Mouse (Mus musculus): ENCODE results near the gene Armh3. TPM values are rescaled to one million over a fixed set of nuclear protein-coding genes. Genes with fewer than 3 reads are reported as not detected.

The Armh3 gene
- polyA plus RNA-seq, 1 experiment from 2014 or later, result 20.1 TPM

DNA sequence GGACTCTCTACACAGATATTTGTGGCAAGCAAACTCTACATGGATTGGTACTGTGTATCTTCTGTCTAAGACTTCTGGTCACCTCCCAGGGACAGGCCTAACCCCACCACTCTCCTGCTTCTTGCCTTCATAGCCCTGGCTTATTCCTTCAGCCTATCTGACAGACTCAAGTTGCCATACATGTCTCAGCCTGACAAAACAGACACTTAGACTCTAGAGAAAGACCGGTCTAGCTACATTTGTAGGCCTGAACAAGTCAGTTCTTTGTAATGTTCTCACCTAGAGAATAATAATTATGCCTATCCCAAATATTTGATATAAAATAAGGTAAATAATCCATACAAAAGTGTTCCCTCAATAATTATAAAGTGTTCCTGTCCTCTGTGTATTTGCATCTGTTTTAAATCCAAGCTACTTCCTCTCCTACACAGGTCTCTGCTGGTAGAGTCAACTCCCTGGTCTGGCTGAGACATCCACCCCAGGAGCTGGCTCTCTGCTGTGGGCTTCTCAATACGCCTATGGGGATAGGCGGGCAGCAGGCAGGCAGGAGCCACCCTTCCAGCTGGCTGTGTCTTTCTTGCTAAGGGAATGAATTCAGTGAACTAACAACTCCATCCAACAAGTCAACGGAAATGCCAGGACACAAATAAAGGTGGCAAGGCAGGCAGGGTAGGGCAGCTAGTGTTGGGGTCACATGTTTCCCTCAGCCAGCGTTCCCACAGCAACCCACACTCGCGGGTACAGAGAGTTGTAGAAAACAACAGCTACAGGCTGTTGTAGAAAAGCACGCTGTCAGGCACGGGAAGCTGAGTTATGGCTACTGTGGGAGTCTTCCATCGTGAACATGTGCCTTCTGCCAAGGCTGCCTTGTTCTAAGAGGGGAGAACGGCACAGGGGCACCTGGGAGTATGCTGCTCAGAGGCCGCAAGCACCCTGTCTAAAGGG is 161.0 kb downstream of the Armh3 start:
- no peaks in the 10 kb centered on the region for H3K4me1 ChIP-seq
- no peaks in the 10 kb centered on the region for H3K36me3 ChIP-seq
- WGBS, result 81% methylated on average over 12 of the region's 12 CpGs
- H3K27ac ChIP-seq, result no peak overlapping the region
- no peaks in the 10 kb centered on the region for H3K27me3 ChIP-seq (ENCODE audit: low read depth, poor library complexity, severe bottlenecking)
- H3K9me3 ChIP-seq (replicated peaks), result no peaks in the 10 kb centered on the region
- no peak for DNase-seq (ENCODE audit: low spot score)
- no peak overlapping the region for H3K4me3 ChIP-seq

DNA sequence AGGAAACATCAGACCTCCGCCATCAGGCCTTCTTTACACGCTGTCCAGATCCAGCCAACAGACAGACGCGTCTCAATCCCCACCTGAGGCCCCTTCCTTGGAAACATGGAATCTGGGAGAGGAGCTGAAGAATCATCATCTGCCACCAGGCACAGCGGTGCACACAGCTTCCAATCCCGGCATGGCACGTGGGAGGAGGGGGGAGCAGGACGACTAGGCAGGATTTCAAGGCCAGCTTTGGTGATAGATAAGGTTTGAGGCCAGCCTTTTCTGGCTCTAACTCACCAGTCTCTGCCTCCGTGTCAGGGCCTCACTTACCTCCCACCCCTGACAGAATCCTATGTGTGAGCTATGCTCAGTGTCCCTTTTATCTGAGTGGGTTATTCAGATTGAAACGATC is 162.8 kb downstream of the Armh3 start:
- no peaks in the 10 kb centered on the region for H3K36me3 ChIP-seq
- DNase-seq (ENCODE audit: low spot score), result no peak
- no peaks in the 10 kb centered on the region for H3K27me3 ChIP-seq (ENCODE audit: low read depth, poor library complexity, severe bottlenecking)
- no peak overlapping the region for H3K4me3 ChIP-seq
- H3K9me3 ChIP-seq (replicated peaks), result no peaks in the 10 kb centered on the region
- no peak overlapping the region for H3K27ac ChIP-seq
- H3K4me1 ChIP-seq, result no peaks in the 10 kb centered on the region
- WGBS, result 86% methylated on average over 10 of the region's 10 CpGs

DNA sequence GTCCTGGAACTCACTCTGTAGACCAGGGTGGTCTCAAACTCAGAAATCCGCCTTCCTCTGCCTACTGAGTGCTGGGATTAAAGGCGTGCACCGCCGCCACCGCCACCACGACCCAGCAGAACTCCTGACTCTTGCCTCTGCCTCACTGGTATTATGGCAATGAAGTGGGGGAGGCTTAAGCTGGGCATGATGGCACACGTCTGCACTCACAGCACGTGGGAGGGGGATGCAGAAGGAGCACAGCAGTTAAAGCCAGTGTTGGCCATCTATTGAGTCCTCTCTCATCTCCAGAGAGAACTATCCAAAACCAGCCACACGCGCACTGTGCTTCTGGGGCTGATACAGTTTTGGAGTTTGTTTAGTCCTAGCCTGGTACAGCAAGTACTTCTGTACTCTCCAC is 164.6 kb downstream of the Armh3 start:
- Histone ChIP-seq H3K36me3 (no peaks in the 10 kb centered on the region), H3K27me3 (ENCODE audit: low read depth, poor library complexity, severe bottlenecking) (no peaks in the 10 kb centered on the region), H3K9me3 (replicated peaks) (no peaks in the 10 kb centered on the region), H3K4me3 (no peak overlapping the region), H3K27ac (no peak overlapping the region), H3K4me1 (no peaks in the 10 kb centered on the region)
- WGBS, result 82% methylated on average over 10 of the region's 10 CpGs
- no peak for DNase-seq (ENCODE audit: low spot score)

DNA sequence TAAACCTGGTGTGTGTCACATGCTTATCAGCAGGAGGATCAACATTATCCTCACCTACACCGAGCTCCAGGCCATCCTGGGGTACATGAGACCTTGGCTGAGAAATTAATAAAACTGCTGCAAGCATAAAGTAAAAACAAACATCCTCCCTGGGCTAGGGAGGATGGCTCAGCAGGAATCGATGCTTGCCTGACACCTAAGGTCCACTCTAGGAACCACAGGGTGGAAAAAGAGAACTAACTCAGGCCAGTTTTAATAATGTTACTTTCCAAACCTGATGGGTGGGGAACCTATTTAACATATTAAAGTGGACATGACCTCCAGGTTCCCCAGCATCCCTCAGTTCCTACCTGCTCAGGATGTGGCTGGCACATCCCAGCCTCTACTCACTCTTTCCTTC is 167.6 kb downstream of the Armh3 start:
- no peak for DNase-seq (ENCODE audit: low spot score)
- Histone ChIP-seq H3K27me3 (ENCODE audit: low read depth, poor library complexity, severe bottlenecking) (no peaks in the 10 kb centered on the region), H3K9me3 (replicated peaks) (no peaks in the 10 kb centered on the region), H3K27ac (no peak overlapping the region), H3K36me3 (peaks cover 8% of the 10 kb centered on the region; the same call in 1 of the 2 replicates), H3K4me1 (no peaks in the 10 kb centered on the region), H3K4me3 (no peak overlapping the region)
- WGBS, result 63% methylated on average over 2 of the region's 2 CpGs

DNA sequence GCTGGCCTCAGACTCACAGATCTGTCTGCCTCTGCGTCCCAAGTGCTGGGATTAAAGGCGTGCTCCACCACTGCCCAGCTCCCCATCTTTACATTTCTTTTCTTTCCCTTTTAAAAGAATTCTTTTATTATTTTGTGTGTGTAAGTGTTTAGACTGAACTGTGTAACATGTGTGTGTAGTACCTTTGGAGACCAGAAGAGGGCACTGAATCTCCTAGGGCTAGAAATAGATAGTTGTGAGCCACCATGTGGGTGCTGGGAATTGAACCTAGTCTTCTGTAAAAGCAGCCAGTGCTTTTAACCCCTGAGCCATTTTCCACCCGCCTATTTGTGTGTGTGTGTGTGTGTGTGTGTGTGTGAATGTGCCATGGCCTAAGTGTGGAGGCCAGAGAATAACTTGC is 170.6 kb downstream of the Armh3 start:
- Histone ChIP-seq H3K9me3 (replicated peaks) (no peaks in the 10 kb centered on the region), H3K36me3 (peaks cover 8% of the 10 kb centered on the region; the same call in 1 of the 2 replicates), H3K27ac (no peak overlapping the region), H3K4me1 (no peaks in the 10 kb centered on the region), H3K4me3 (no peak overlapping the region), H3K27me3 (ENCODE audit: low read depth, poor library complexity, severe bottlenecking) (no peaks in the 10 kb centered on the region)
- DNase-seq (ENCODE audit: low spot score), result no peak
- WGBS, result 95% methylated on average over 3 of the region's 3 CpGs

DNA sequence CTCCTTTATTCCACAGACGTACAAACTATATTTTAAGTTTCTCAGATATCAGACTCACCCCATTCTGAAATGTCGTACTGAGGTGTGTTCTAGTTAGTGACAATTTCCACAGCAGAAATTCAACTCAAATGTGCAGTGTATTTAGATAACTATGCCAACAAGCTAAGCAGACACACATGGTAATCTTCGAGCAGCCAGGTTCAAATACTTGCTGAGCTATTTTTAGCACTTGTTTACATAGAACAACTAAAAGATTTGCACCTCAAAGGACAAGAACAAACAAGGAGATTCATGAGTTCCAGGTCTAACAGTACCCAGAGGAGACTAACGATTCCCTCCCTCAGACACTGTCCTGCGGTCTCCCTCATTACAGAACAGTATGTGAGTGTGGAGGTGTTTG is 171.2 kb downstream of the Armh3 start:
- no peaks in the 10 kb centered on the region for H3K27me3 ChIP-seq (ENCODE audit: low read depth, poor library complexity, severe bottlenecking)
- no peak overlapping the region for H3K4me3 ChIP-seq
- H3K9me3 ChIP-seq (replicated peaks), result no peaks in the 10 kb centered on the region
- 87% methylated on average over 5 of the region's 5 CpGs for WGBS
- no peaks in the 10 kb centered on the region for H3K4me1 ChIP-seq
- peaks cover 8% of the 10 kb centered on the region; the same call in 1 of the 2 replicates for H3K36me3 ChIP-seq
- H3K27ac ChIP-seq, result no peak overlapping the region
- no peak for DNase-seq (ENCODE audit: low spot score)

DNA sequence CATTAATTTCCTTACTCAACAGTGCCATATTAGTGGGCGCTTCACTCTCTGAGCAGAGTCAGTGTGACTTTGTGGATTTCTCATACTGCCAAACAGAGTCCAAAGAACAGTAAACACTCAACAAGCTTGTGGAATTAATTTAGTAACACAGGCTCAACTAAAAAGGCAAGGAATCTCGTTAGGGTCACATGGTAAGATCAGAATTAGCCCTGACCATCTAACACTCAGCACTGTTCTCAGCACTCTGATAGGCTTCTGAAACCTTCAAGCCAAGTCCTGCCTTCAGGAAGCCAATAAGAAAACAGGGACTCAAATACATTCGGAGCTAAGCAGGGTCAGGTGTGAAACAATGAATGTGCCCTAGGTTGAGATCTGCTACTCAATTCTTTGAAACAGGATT is 172.1 kb downstream of the Armh3 start:
- no peak for DNase-seq (ENCODE audit: low spot score)
- Histone ChIP-seq H3K4me3 (no peak overlapping the region), H3K27ac (no peak overlapping the region), H3K27me3 (ENCODE audit: low read depth, poor library complexity, severe bottlenecking) (no peaks in the 10 kb centered on the region), H3K36me3 (peaks cover 8% of the 10 kb centered on the region; the same call in 1 of the 2 replicates), H3K9me3 (replicated peaks) (no peaks in the 10 kb centered on the region), H3K4me1 (no peaks in the 10 kb centered on the region)
- 83% methylated on average over 3 of the region's 3 CpGs for WGBS

DNA sequence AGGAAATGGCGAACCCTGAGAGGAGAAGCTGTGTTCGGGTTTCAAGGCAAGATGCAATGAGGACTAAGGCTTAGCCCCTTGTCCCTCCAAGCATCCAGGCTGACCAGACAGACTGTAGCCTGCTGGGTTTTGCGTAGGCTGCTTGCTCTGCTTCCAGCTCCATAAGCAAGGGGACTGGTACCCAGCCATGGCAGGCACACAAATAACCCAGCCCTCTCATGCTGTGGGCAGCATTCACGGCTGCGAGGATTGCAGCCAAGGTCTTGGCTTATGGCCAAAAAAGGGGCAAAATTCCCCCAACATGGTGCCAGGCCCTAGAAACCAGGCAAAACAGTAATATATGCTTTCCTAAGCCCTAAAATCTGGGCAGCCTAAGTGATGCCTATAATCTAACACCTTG is 176.5 kb downstream of the Armh3 start:
- Histone ChIP-seq H3K4me3 (no peak overlapping the region), H3K27ac (no peak overlapping the region), H3K36me3 (peaks cover 16% of the 10 kb centered on the region), H3K27me3 (ENCODE audit: low read depth, poor library complexity, severe bottlenecking) (peaks cover 8% of the 10 kb centered on the region; the same call in 1 of the 2 replicates), H3K4me1 (peaks cover 24% of the 10 kb centered on the region), H3K9me3 (replicated peaks) (no peaks in the 10 kb centered on the region)
- DNase-seq (ENCODE audit: low spot score), result no peak
- 89% methylated on average over 5 of the region's 5 CpGs for WGBS

DNA sequence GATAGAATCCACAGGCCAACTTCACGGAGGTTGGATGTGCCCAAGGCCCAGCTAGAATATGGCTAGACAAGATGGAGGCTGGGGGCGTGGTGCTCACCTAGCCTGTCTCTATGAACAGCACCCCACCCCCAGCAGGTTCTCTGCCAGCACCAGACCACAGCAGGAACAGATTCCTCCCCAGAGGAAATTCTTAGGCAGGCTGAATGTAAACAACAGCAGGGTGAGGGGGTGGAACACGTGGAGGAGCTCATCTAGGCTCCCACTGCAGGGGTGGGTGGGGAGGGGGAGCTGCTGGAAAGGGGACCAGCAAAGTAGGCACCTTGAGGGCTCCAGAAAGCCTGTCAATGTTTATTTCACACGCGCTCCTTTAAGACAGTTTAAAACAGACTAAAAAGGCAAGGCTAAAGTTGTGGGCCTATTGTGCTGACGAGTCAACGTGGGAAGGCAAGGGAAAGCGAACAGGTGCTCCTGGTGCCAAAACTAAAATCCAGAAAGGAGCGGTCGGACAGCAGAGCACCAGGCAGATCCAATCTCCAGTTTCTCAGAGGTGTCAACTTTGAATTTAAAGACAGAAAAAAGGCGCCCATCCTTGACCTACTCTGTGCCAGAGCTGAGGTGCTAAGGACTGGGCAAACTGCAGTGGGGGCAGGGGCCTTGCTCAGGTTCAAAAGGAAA is 180.3 kb downstream of the Armh3 start:
- WGBS, result 64% methylated on average over 11 of the region's 11 CpGs
- peaks cover 36% of the 10 kb centered on the region for H3K27me3 ChIP-seq (ENCODE audit: low read depth, poor library complexity, severe bottlenecking)
- no peak overlapping the region for H3K27ac ChIP-seq
- DNase-seq (ENCODE audit: low spot score), result no peak
- peaks cover 16% of the 10 kb centered on the region for H3K36me3 ChIP-seq
- H3K9me3 ChIP-seq (replicated peaks), result no peaks in the 10 kb centered on the region
- peaks cover 58% of the 10 kb centered on the region for H3K4me1 ChIP-seq
- H3K4me3 ChIP-seq, result no peak overlapping the region

DNA sequence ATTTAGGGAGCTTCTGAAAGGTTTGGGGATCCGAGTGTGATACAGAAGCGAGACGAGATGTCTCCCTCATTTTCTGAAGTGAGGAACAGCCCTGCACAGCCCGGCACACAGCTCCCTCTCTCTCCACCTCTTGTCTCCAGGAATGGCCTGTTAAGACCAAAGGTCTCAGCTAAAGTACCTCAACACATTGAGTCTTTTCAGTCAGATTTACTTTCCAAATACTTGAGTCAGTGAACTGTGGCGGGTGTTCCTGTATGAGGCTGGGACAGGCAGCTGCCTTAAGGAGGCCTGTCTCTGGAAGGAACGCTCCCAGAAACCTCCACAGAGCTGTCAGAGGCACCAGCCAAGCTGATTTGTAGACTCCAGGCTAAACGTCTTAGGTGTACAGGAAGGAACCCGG is 181.6 kb downstream of the Armh3 start:
- H3K36me3 ChIP-seq, result peaks cover 16% of the 10 kb centered on the region
- H3K4me3 ChIP-seq, result peak overlapping the region; percentile 56
- H3K9me3 ChIP-seq (replicated peaks), result no peaks in the 10 kb centered on the region
- peaks cover 70% of the 10 kb centered on the region for H3K4me1 ChIP-seq
- 20% methylated on average over 8 of the region's 8 CpGs for WGBS
- H3K27me3 ChIP-seq (ENCODE audit: low read depth, poor library complexity, severe bottlenecking), result peaks cover 43% of the 10 kb centered on the region
- no peak overlapping the region for H3K27ac ChIP-seq
- no peak for DNase-seq (ENCODE audit: low spot score)

DNA sequence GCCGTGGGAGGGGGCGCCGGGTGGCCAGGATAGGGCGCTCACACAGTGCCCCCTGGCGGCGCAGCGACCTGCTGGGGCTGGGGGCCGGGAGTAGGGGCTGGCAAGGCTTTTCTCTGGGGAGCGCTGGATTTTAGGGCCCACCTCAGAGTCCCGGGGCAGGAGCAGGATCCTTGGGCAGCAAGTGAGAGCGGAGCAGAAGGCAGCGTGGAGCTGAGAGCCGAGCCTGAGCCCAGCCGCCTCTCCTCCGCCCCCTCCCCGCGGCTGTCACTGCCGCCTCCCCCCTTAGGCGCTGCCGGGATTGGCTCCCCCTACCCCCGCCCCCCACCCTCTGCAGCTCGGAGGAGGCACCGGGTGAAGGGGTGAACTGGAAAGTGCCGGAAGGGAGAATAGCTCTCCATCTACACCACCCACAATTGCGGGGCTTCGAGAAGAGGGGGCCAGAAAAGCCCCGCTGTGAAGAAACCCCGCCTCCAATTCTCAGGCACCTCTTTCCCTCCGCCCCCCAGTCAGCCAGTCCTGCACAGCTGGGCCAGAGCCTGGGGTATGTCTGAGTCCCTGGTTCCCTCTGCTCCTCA is 182.4 kb downstream of the Armh3 start, which contains the start of gene Kcnip2:
TSS of gene Kcnip2 (minus strand) at position 231 of the 575 bp plus-strand sequence.
- H3K36me3 ChIP-seq, result peaks cover 16% of the 10 kb centered on the region
- peaks cover 49% of the 10 kb centered on the region for H3K27me3 ChIP-seq (ENCODE audit: low read depth, poor library complexity, severe bottlenecking)
- H3K27ac ChIP-seq, result no peak within 1 kb of the TSS
- peak; percentile 64 for DNase-seq (ENCODE audit: low spot score)
- WGBS, result under 1% methylated on average over 27 of the region's 29 CpGs
- H3K4me1 ChIP-seq, result peaks cover 71% of the 10 kb centered on the region
- H3K9me3 ChIP-seq (replicated peaks), result no peaks in the 10 kb centered on the region
- H3K4me3 ChIP-seq, result peak within 1 kb of the TSS; percentile 56

DNA sequence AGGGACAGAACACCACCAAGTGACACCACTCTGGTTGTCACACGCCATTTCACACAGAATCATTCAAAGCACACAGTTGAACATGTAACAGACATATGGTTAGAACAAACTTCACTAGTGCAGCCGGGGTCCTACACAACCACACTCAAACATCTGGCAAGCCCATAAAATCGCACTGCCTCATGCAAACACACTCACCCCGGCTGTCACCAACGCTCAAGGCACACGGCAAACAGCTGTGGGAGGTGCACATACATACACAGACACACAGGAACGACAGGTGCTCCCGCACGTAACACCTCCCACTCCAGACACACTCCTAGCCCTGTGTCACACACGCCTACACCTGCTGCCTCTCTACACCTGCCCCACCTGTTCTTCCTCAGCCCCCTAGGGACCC is 183.1 kb downstream of the Armh3 start:
- DNase-seq (ENCODE audit: low spot score), result no peak
- Histone ChIP-seq H3K36me3 (peaks cover 16% of the 10 kb centered on the region), H3K4me3 (peak overlapping the region; percentile 56), H3K27ac (no peak overlapping the region), H3K4me1 (peaks cover 71% of the 10 kb centered on the region), H3K27me3 (ENCODE audit: low read depth, poor library complexity, severe bottlenecking) (peaks cover 49% of the 10 kb centered on the region), H3K9me3 (replicated peaks) (no peaks in the 10 kb centered on the region)
- WGBS, result 61% methylated on average over 10 of the region's 10 CpGs

DNA sequence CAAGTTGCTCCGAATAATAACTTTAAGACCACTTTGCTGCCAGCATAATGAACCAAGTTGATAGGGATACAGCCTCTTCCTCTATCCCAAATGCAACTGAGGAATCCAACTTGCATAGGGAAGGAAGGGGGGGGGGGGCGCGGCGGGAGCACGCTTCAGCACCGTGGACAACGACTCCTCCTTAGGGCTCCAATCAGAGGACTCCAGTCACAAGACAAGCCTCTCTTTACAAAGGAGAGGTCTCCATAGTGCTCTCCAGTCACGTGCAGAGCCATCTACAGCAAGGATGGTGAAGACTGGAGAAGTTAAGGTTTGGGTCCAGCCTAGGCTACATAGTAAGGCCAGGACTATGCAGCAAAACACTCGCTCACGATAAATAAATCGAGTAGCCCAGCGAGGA is 184.5 kb downstream of the Armh3 start:
- Histone ChIP-seq H3K4me3 (no peak overlapping the region), H3K27me3 (ENCODE audit: low read depth, poor library complexity, severe bottlenecking) (peaks cover 49% of the 10 kb centered on the region), H3K27ac (no peak overlapping the region), H3K4me1 (peaks cover 66% of the 10 kb centered on the region), H3K36me3 (peaks cover 11% of the 10 kb centered on the region), H3K9me3 (replicated peaks) (no peaks in the 10 kb centered on the region)
- DNase-seq (ENCODE audit: low spot score), result peak; percentile 79
- 13% methylated on average over 12 of the region's 12 CpGs for WGBS
